Mouse (Mus musculus) cerebellum, adult 2 months (tissue): ENCODE measurements around the gene Ppp1r13l.

ENCODE experiments used
- CTCF ChIP-seq: fragments of 200-500 bp; IDR thresholded peaks from 2 replicates; pipeline ENCODE4 v1.5.1; 2011; ENCODE audit warnings: low read depth, mild to moderate bottlenecking, control low read depth, low read length, moderate library complexity, borderline replicate concordance; ENCODE audit not compliant: insufficient read depth
- POLR2A ChIP-seq: fragments of 200-500 bp; IDR thresholded peaks from 2 replicates; pipeline ENCODE4 v1.6.1; 2011; ENCODE audit warnings: low read length, control low read depth, borderline replicate concordance; ENCODE audit not compliant: insufficient read depth

GRCm38 (mm10) chr7:19365376-19365775, 5.8 kb downstream of the Ppp1r13l start:
- TF ChIP-seq POLR2A (no peak), CTCF (no peak)
